Mouse (Mus musculus) midbrain, embryonic 13.5 days (tissue): ENCODE measurements around the gene Helt. TPM values are rescaled to one million over a fixed set of nuclear protein-coding genes. Genes with fewer than 3 reads are reported as not detected.
A peak's percentile ranks its signal among the peaks of the same experiment; 100 is the strongest.

ENCODE experiments used
- ATAC-seq: fragments of 200-750 bp; cut with Nextera tagmentation; 2 replicates; pipeline ENCODE4 v1.8.0; 2017; ENCODE audit warnings: mild to moderate bottlenecking, moderate TSS enrichment, moderate library complexity
- H3K27ac ChIP-seq: fragments of 300-500 bp; sonication (generic); 2 replicates; pipeline ENCODE4 v1.5.1; 2015; ENCODE audit warnings: inconsistent platforms, mild to moderate bottlenecking, moderate library complexity
- H3K27me3 ChIP-seq: fragments of 300-500 bp; sonication (generic); 2 replicates; pipeline ENCODE4 v1.6.1; 2015; ENCODE audit warnings: mild to moderate bottlenecking, inconsistent platforms
- H3K36me3 ChIP-seq: fragments of 300-500 bp; sonication (generic); 2 replicates; pipeline ENCODE4 v1.6.1; 2015; ENCODE audit warnings: mild to moderate bottlenecking, inconsistent platforms
- H3K4me1 ChIP-seq: fragments of 300-500 bp; sonication (generic); replicated peaks from 2 replicates; pipeline ENCODE4 v1.6.1; 2015; ENCODE audit warnings: inconsistent platforms
- H3K4me2 ChIP-seq: fragments of 300-500 bp; sonication (generic); replicated peaks from 2 replicates; pipeline ENCODE4 v1.6.1; 2015; ENCODE audit warnings: moderate library complexity, mild to moderate bottlenecking, inconsistent platforms
- H3K4me3 ChIP-seq: fragments of 300-500 bp; sonication (generic); replicated peaks from 2 replicates; pipeline ENCODE4 v1.5.1; 2015; ENCODE audit warnings: mild to moderate bottlenecking, inconsistent platforms
- H3K9ac ChIP-seq: fragments of 300-500 bp; sonication (generic); replicated peaks from 2 replicates; pipeline ENCODE4 v1.6.1; 2015; ENCODE audit warnings: mild to moderate bottlenecking, inconsistent platforms
- H3K9me3 ChIP-seq: fragments of 300-500 bp; sonication (generic); 2 replicates; pipeline ENCODE4 v1.6.1; 2016; ENCODE audit warnings: mild to moderate bottlenecking, inconsistent platforms
- WGBS: fragments of 180-500 bp; shearing (Covaris S2); methylation state at CpG from one replicate; pipeline ENCODE4 v1.1.7; 2015; 5-methylcytosine and 5-hydroxymethylcytosine counted together
- polyA plus RNA-seq: library from polyadenylated mRNA; unstranded; fragments of >200 nt; fragmentation: Nextera tagmentation; extraction: Ambion mirVana; gene quantifications from 2 replicates; pipeline ENCODE4 v1.2.1, GENCODE M21; 2015

Helt gene
- polyA plus RNA-seq, 1 experiment from 2014 or later, result 38.4 TPM

GRCm38 (mm10) chr8:46323672-46324191, 29.3 kb upstream of the Helt start:
- no peaks in the 10 kb centered on the region for H3K27me3 ChIP-seq
- H3K9me3 ChIP-seq, result no peaks in the 10 kb centered on the region
- no peak overlapping the region for H3K27ac ChIP-seq
- 77% methylated on average over 5 of the region's 5 CpGs for WGBS
- no peaks in the 10 kb centered on the region for H3K36me3 ChIP-seq
- peak; percentile 48; the same call in 1 of the 2 replicates for ATAC-seq
- H3K4me3 ChIP-seq, result no peak overlapping the region
- H3K4me2 ChIP-seq, result no peak overlapping the region
- H3K4me1 ChIP-seq, result no peaks in the 10 kb centered on the region
- H3K9ac ChIP-seq, result no peak overlapping the region

- Histone ChIP-seq H3K27ac (no peak overlapping the region), H3K4me3 (no peak overlapping the region), H3K36me3 (no peaks in the 10 kb centered on the region), H3K9me3 (no peaks in the 10 kb centered on the region), H3K27me3 (no peaks in the 10 kb centered on the region), H3K4me1 (no peaks in the 10 kb centered on the region), H3K4me2 (no peak overlapping the region), H3K9ac (no peak overlapping the region)
- 79% methylated on average over 2 of the region's 2 CpGs for WGBS
- no peak for ATAC-seq
Measured at GRCm38 (mm10) chr8:46322833-46323232, 28.4 kb upstream of the Helt start.

GRCm38 (mm10) chr8:46322421-46322820, 27.9 kb upstream of the Helt start:
- ATAC-seq, result no peak
- Histone ChIP-seq H3K36me3 (no peaks in the 10 kb centered on the region), H3K4me3 (no peak overlapping the region), H3K9me3 (no peaks in the 10 kb centered on the region), H3K4me2 (no peak overlapping the region), H3K27me3 (no peaks in the 10 kb centered on the region), H3K9ac (no peak overlapping the region), H3K4me1 (no peaks in the 10 kb centered on the region), H3K27ac (no peak overlapping the region)
- WGBS, result 98% methylated on average over 4 of the region's 4 CpGs

- Histone ChIP-seq H3K4me3 (no peak overlapping the region), H3K4me2 (no peak overlapping the region), H3K4me1 (no peaks in the 10 kb centered on the region), H3K27ac (no peak overlapping the region), H3K36me3 (no peaks in the 10 kb centered on the region), H3K9ac (no peak overlapping the region), H3K9me3 (no peaks in the 10 kb centered on the region), H3K27me3 (no peaks in the 10 kb centered on the region)
- 90% methylated on average over 5 of the region's 5 CpGs for whole genome bisulfite sequencing
- ATAC-seq, result no peak
Measured at GRCm38 (mm10) chr8:46318802-46319201, 24.3 kb upstream of the Helt start.

GRCm38 (mm10) chr8:46317161-46317560, 22.7 kb upstream of the Helt start:
- no peaks in the 10 kb centered on the region for H3K4me1 ChIP-seq
- ATAC-seq, result no peak
- no peak overlapping the region for H3K27ac ChIP-seq
- H3K4me3 ChIP-seq, result no peak overlapping the region
- no peak overlapping the region for H3K9ac ChIP-seq
- 70% methylated on average over 7 of the region's 7 CpGs for WGBS
- H3K4me2 ChIP-seq, result no peak overlapping the region
- H3K27me3 ChIP-seq, result no peaks in the 10 kb centered on the region
- no peaks in the 10 kb centered on the region for H3K36me3 ChIP-seq
- no peaks in the 10 kb centered on the region for H3K9me3 ChIP-seq

GRCm38 (mm10) chr8:46313798-46314197, 19.3 kb upstream of the Helt start:
- Histone ChIP-seq H3K27me3 (peaks cover 13% of the 10 kb centered on the region), H3K9me3 (no peaks in the 10 kb centered on the region), H3K9ac (no peak overlapping the region), H3K4me1 (no peaks in the 10 kb centered on the region), H3K4me3 (no peak overlapping the region), H3K36me3 (no peaks in the 10 kb centered on the region), H3K27ac (no peak overlapping the region), H3K4me2 (no peak overlapping the region)
- 93% methylated on average over 3 of the region's 3 CpGs for WGBS
- ATAC-seq, result no peak

- Histone ChIP-seq H3K27ac (no peak overlapping the region), H3K36me3 (no peaks in the 10 kb centered on the region), H3K4me1 (no peaks in the 10 kb centered on the region), H3K9ac (no peak overlapping the region), H3K4me3 (no peak overlapping the region), H3K4me2 (no peak overlapping the region), H3K9me3 (no peaks in the 10 kb centered on the region), H3K27me3 (peaks cover 17% of the 10 kb centered on the region)
- ATAC-seq, result peak; percentile 50; the same call in 1 of the 2 replicates
- WGBS, result 10% methylated on average over 10 of the region's 10 CpGs
Measured at GRCm38 (mm10) chr8:46311159-46311558, 16.7 kb upstream of the Helt start.

GRCm38 (mm10) chr8:46308189-46308588, 13.7 kb upstream of the Helt start:
- no peaks in the 10 kb centered on the region for H3K4me1 ChIP-seq
- ATAC-seq, result no peak
- no peak overlapping the region for H3K27ac ChIP-seq
- no peaks in the 10 kb centered on the region for H3K36me3 ChIP-seq
- no peak overlapping the region for H3K4me3 ChIP-seq
- peaks cover 27% of the 10 kb centered on the region for H3K27me3 ChIP-seq
- no peaks in the 10 kb centered on the region for H3K9me3 ChIP-seq
- no peak overlapping the region for H3K4me2 ChIP-seq
- H3K9ac ChIP-seq, result no peak overlapping the region
- 75% methylated on average over 2 of the region's 2 CpGs for WGBS

- H3K4me3 ChIP-seq, result no peak overlapping the region
- H3K36me3 ChIP-seq, result no peaks in the 10 kb centered on the region
- H3K4me1 ChIP-seq, result no peaks in the 10 kb centered on the region
- 0 out of 2 replicates have a peak, but pooled peaks have one; percentile 37 for ATAC-seq
- H3K9ac ChIP-seq, result no peak overlapping the region
- H3K27me3 ChIP-seq, result peaks cover 38% of the 10 kb centered on the region
- H3K4me2 ChIP-seq, result no peak overlapping the region
- no peak overlapping the region for H3K27ac ChIP-seq
- 6% methylated on average over 9 of the region's 9 CpGs for WGBS
- H3K9me3 ChIP-seq, result no peaks in the 10 kb centered on the region
Measured at GRCm38 (mm10) chr8:46305733-46306349, 11.4 kb upstream of the Helt start.

GRCm38 (mm10) chr8:46302121-46302520, 7.7 kb upstream of the Helt start:
- 92% methylated on average over 9 of the region's 9 CpGs for WGBS

GRCm38 (mm10) chr8:46298847-46299246, 4.4 kb upstream of the Helt start:
- Histone ChIP-seq H3K4me1 (peaks cover 20% of the 10 kb centered on the region), H3K4me3 (no peak overlapping the region), H3K9me3 (no peaks in the 10 kb centered on the region), H3K27me3 (peaks cover 78% of the 10 kb centered on the region), H3K27ac (no peak overlapping the region), H3K9ac (no peak overlapping the region), H3K4me2 (no peak overlapping the region), H3K36me3 (no peaks in the 10 kb centered on the region)
- ATAC-seq, result no peak
- WGBS, result 29% methylated on average over 7 of the region's 7 CpGs

More at GRCm38 (mm10) chr8:46302121-46302520, 7.7 kb upstream of the Helt start:
- Histone ChIP-seq H3K4me3 (no peak overlapping the region), H3K4me2 (no peak overlapping the region), H3K9ac (no peak overlapping the region), H3K27me3 (peaks cover 51% of the 10 kb centered on the region), H3K4me1 (no peaks in the 10 kb centered on the region), H3K27ac (no peak overlapping the region), H3K9me3 (no peaks in the 10 kb centered on the region), H3K36me3 (no peaks in the 10 kb centered on the region)
- no peak for ATAC-seq

- no peak for ATAC-seq
- 2% methylated on average over 11 of the region's 11 CpGs for WGBS
- H3K4me2 ChIP-seq, result peak overlapping the region; percentile 32
Measured at GRCm38 (mm10) chr8:46296551-46296950, 2.1 kb upstream of the Helt start.

GRCm38 (mm10) chr8:46295951-46296350, 1.5 kb upstream of the Helt start:
- 2% methylated on average over 8 of the region's 8 CpGs for WGBS
- ATAC-seq, result no peak

More at GRCm38 (mm10) chr8:46296551-46296950, 2.1 kb upstream of the Helt start:
- Histone ChIP-seq H3K4me3 (no peak overlapping the region), H3K9ac (no peak overlapping the region), H3K27me3 (peaks cover 92% of the 10 kb centered on the region), H3K36me3 (no peaks in the 10 kb centered on the region), H3K9me3 (no peaks in the 10 kb centered on the region), H3K4me1 (peaks cover 38% of the 10 kb centered on the region), H3K27ac (no peak overlapping the region)

More at GRCm38 (mm10) chr8:46295951-46296350, 1.5 kb upstream of the Helt start:
- Histone ChIP-seq H3K9me3 (no peaks in the 10 kb centered on the region), H3K4me2 (peak overlapping the region; percentile 32), H3K9ac (no peak overlapping the region), H3K27me3 (peaks cover 92% of the 10 kb centered on the region), H3K4me3 (no peak overlapping the region), H3K4me1 (peaks cover 44% of the 10 kb centered on the region), H3K27ac (no peak overlapping the region), H3K36me3 (no peaks in the 10 kb centered on the region)
